Mouse (Mus musculus): ENCODE results near the gene Gm10663.

DNA sequence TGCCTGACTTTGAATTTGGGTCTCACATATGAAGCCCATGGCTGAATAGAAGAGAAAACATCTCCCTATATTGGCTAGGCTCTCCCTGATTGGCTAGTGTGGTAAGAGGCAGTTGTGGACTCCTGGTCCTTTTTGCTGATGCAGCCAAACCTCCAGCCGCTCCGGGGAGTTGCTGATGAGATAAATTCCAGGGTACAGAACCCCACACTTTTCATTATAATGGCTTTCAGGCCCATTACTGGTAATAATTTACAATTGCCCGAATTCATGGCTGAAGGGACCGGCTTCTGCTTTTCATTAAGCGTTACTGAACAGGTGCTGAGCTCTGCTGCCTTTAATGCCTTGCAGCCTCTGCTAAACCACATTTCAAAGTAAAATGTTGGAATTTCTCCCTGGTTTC lies 20.9 kb upstream of the Gm10663 start:
- no peak for TF ChIP-seq FLI1 (IDR thresholded peaks at IDR 0.05; ENCODE audit: low read length)
- TF ChIP-seq GATA1 (IDR thresholded peaks at IDR 0.05; ENCODE audit: borderline replicate concordance, low read length) = no peak

Data from megakaryocyte, embryonic 14.5 days (primary cell).